Mouse (Mus musculus): ENCODE data around the gene Cavin1.

The Cavin1 gene

GRCm38 (mm10) chr11:100980438-100980837 is 9.8 kb upstream of the Cavin1 start:
- DNase-seq: no peak

- DNase-seq: no peak
Observed at GRCm38 (mm10) chr11:100979887-100980286, 9.2 kb upstream of the Cavin1 start.

GRCm38 (mm10) chr11:100975241-100975640 is 4.6 kb upstream of the Cavin1 start:
- DNase-seq: no peak

- DNase-seq: no peak
Observed at GRCm38 (mm10) chr11:100974381-100974970, 3.8 kb upstream of the Cavin1 start.

- DNase-seq: no peak
Observed at GRCm38 (mm10) chr11:100973245-100973644, 2.6 kb upstream of the Cavin1 start.

- no peak for DNase-seq
Observed at GRCm38 (mm10) chr11:100971455-100971854, 768 bp upstream of the Cavin1 start.

- DNase-seq: peak in 1 of 2 experiments; percentile 18
Observed at GRCm38 (mm10) chr11:100969744-100970556, 737 bp downstream of the Cavin1 start.

- DNase-seq: no peak
Observed at GRCm38 (mm10) chr11:100969189-100969743, 1.4 kb downstream of the Cavin1 start.

- no peak for DNase-seq
Observed at GRCm38 (mm10) chr11:100968501-100968900, 2.2 kb downstream of the Cavin1 start.

GRCm38 (mm10) chr11:100967881-100968420 is 2.7 kb downstream of the Cavin1 start:
- no peak for DNase-seq

- no peak for DNase-seq
Observed at GRCm38 (mm10) chr11:100967376-100967775, 3.3 kb downstream of the Cavin1 start.

- DNase-seq: no peak
Observed at GRCm38 (mm10) chr11:100965760-100966159, 4.9 kb downstream of the Cavin1 start.

GRCm38 (mm10) chr11:100964901-100965542 is 5.7 kb downstream of the Cavin1 start:
- DNase-seq: no peak

GRCm38 (mm10) chr11:100964180-100964579 is 6.5 kb downstream of the Cavin1 start:
- DNase-seq: no peak

GRCm38 (mm10) chr11:100963647-100964046 is 7.0 kb downstream of the Cavin1 start:
- DNase-seq: no peak

- no peak for DNase-seq
Observed at GRCm38 (mm10) chr11:100962371-100962911, 8.2 kb downstream of the Cavin1 start.

GRCm38 (mm10) chr11:100960540-100960939 is 10.1 kb downstream of the Cavin1 start:
- DNase-seq: no peak

- DNase-seq: no peak
Observed at GRCm38 (mm10) chr11:100959826-100960225, 10.9 kb downstream of the Cavin1 start.

GRCm38 (mm10) chr11:100959464-100959810 is 11.2 kb downstream of the Cavin1 start:
- DNase-seq: peak; percentile 30 to 69

- DNase-seq: no peak
Observed at GRCm38 (mm10) chr11:100958613-100959463, 11.8 kb downstream of the Cavin1 start.

- DNase-seq: no peak
Observed at GRCm38 (mm10) chr11:100957915-100958469, 12.7 kb downstream of the Cavin1 start.

- peak; percentile 60 to 81 for DNase-seq
Observed at GRCm38 (mm10) chr11:100957244-100957643, 13.4 kb downstream of the Cavin1 start.

Measured in spleen, adult 18-20 months (tissue).